Mouse (Mus musculus): Measurements from ENCODE around the gene Ehmt1.

Gene Ehmt1

GRCm38 (mm10) chr2:24918930-24919838, at the start of gene Ehmt1:
Ehmt1 (minus strand) TSS chr2:24919614.
- DNase-seq = peak; percentile 95

- peak; percentile 91 for DNase-seq
Measured at GRCm38 (mm10) chr2:24962304-24963000, 43.0 kb upstream of the Ehmt1 start, which contains the start of gene Dph7. Dph7 (plus strand) TSS chr2:24962400.

GRCm38 (mm10) chr2:24960910-24961309, 41.5 kb upstream of the Ehmt1 start:
- peak; percentile 65 for DNase-seq

- DNase-seq = no peak
Measured at GRCm38 (mm10) chr2:24952537-24953055, 33.2 kb upstream of the Ehmt1 start.

- DNase-seq = no peak
Measured at GRCm38 (mm10) chr2:24950189-24950535, 30.7 kb upstream of the Ehmt1 start.

- peak; percentile 98 for DNase-seq
Measured at GRCm38 (mm10) chr2:24949421-24950188, 30.2 kb upstream of the Ehmt1 start, which contains the start of gene Zmynd19. Zmynd19 (plus strand) TSS chr2:24949792.

GRCm38 (mm10) chr2:24944304-24944703, 24.9 kb upstream of the Ehmt1 start:
- peak; percentile 88 for DNase-seq

- DNase-seq = no peak
Measured at GRCm38 (mm10) chr2:24942092-24942491, 22.7 kb upstream of the Ehmt1 start.

GRCm38 (mm10) chr2:24935057-24935796, 15.8 kb upstream of the Ehmt1 start, which contains the start of gene Arrdc1:
Arrdc1 (minus strand) TSS chr2:24935252.
- peak; percentile 97 for DNase-seq

GRCm38 (mm10) chr2:24934441-24934963, 15.1 kb upstream of the Ehmt1 start:
- peak; percentile 58 for DNase-seq

- no peak for DNase-seq
Measured at GRCm38 (mm10) chr2:24929593-24929992, 10.2 kb upstream of the Ehmt1 start.

GRCm38 (mm10) chr2:24929119-24929518, 9.7 kb upstream of the Ehmt1 start:
- peak; percentile 88 for DNase-seq

GRCm38 (mm10) chr2:24927810-24928479, 8.5 kb upstream of the Ehmt1 start:
- peak; percentile 88 for DNase-seq

- peak; percentile 17 for DNase-seq
Measured at GRCm38 (mm10) chr2:24926965-24927358, 7.5 kb upstream of the Ehmt1 start.

- DNase-seq = no peak
Measured at GRCm38 (mm10) chr2:24926345-24926964, 7.0 kb upstream of the Ehmt1 start.

- DNase-seq = peak; percentile 51
Measured at GRCm38 (mm10) chr2:24925284-24925683, 5.9 kb upstream of the Ehmt1 start.

- peak; percentile 58 for DNase-seq
Measured at GRCm38 (mm10) chr2:24923561-24923960, 4.1 kb upstream of the Ehmt1 start.

- DNase-seq = no peak
Measured at GRCm38 (mm10) chr2:24919839-24920175, 393 bp upstream of the Ehmt1 start.

GRCm38 (mm10) chr2:24914762-24915161, 4.7 kb downstream of the Ehmt1 start:
- no peak for DNase-seq

GRCm38 (mm10) chr2:24912589-24912988, 6.8 kb downstream of the Ehmt1 start:
- DNase-seq = no peak

GRCm38 (mm10) chr2:24912189-24912588, 7.2 kb downstream of the Ehmt1 start:
- no peak for DNase-seq
